Mouse (Mus musculus) liver, postnatal 0 days (tissue): ENCODE data around the gene Cdh12.

Experiments
- CTCF ChIP-seq: sonication (generic); IDR thresholded peaks from 2 replicates; pipeline ENCODE4 v1.5.1; 2016; ENCODE audit warnings: antibody characterized with exemption, low read depth
- EP300 ChIP-seq: IDR thresholded peaks from 2 replicates; pipeline ENCODE4 v1.6.1; 2016; ENCODE audit warnings: antibody characterized with exemption, low read depth, mild to moderate bottlenecking

GRCm38 (mm10) chr15:20667989-20668388, 218.9 kb downstream of the Cdh12 start:
- TF ChIP-seq CTCF (no peak), EP300 (no peak)
